Mouse (Mus musculus) neutrophil, adult 83 days (primary cell): ENCODE data around the gene Ncam2. TPM values are rescaled to one million over a fixed set of nuclear protein-coding genes. Genes with fewer than 3 reads are reported as not detected.

Experiments used
- total RNA-seq, 2 experiments: library from RNA; stranded (reverse); gene quantifications; one replicate each; pipeline ENCODE4 v1.2.4; 2023

The Ncam2 gene
- not detected for total RNA-seq

GRCm38 (mm10) chr16:81200201-81201071 lies at the start of gene Ncam2:
Gene Ncam2 (plus strand): TSS chr16:81200697.

